Mouse (Mus musculus) heart, postnatal 25 days (tissue): Measurements from ENCODE around the gene Olfr190. TPM values are rescaled to one million over a fixed set of nuclear protein-coding genes. Genes with fewer than 3 reads are reported as not detected.
"Not testable (repeated sequence)": the region's sequence is repeated elsewhere in the genome, so short reads cannot be mapped to it uniquely, and the experiment has no call there.

Source experiments
- DNase-seq: peaks from one replicate; pipeline ENCODE4 v3.0.0; 2022; ENCODE audit warnings: low spot score
- intact Hi-C: fragments of 180-260 bp; cut with DNase I; formaldehyde crosslinking; loops from one replicate; pipeline ENCODE4 v1.15.1; 2025
- total RNA-seq, 2 experiments: library from RNA; stranded (reverse); gene quantifications; 2 replicates each; pipeline ENCODE4 v1.2.3; 2021

The Olfr190 gene
- total RNA-seq = not detected

GRCm38 (mm10) chr16:59077905-59078304 is at the start of gene Olfr190:
Gene Olfr190, minus strand, starts transcription at chr16:59078005.
- DNase-seq = no peak
- intact Hi-C loops = no loop called here

DNA sequence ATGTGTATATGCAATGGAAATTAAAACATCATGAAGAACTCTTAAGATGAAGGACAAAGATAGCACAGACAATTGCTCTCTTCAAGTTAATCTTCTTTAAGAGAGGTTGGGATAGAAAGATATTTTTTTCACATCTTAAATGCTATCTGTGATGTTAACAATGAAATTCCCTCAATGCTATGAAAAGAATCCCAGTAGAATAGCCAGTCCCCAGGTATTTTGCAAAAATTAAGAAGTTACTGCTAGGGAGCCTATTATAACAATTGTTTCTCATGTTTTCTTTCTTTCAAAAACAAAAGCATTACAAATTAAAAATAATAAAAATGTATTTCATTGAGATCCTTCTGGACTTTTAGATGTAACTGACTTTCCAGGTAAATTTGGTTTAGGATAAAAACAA is 43.2 kb upstream of the Olfr190 start, which contains the start of gene Olfr194:
Gene Olfr194, minus strand, starts transcription at position 101 of the 400 bp plus-strand sequence.
- no peak for DNase-seq
- intact Hi-C loops = no loop called here

DNA sequence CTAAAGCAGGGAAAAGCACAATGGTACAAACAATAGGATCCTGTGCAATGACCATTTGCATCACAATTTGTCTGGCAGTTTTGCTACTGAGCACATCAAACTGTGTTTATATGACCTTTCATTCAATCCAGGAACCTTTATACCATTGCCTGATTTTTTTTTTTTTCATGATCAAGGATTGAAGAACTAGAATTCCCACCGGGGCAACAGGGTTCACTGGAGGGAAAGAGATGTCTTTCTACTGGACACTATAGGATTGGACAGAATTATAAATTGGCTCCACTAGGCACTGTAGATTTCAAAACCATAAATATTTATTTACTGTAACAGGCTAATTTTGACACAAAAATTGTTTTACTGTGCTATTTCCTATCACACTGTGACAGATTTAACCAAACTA is 34.0 kb upstream of the Olfr190 start, which contains the start of gene Olfr193:
Gene Olfr193, minus strand, starts transcription at position 101 of the 400 bp plus-strand sequence.
- intact Hi-C loops = no loop called here

GRCm38 (mm10) chr16:59108522-59108921 is 30.7 kb upstream of the Olfr190 start:
- intact Hi-C loops, DNase-seq: not testable (repeated sequence)

More for the DNA sequence above, 34.0 kb upstream of the Olfr190 start, which contains the start of gene Olfr193:
- DNase-seq = no peak

DNA sequence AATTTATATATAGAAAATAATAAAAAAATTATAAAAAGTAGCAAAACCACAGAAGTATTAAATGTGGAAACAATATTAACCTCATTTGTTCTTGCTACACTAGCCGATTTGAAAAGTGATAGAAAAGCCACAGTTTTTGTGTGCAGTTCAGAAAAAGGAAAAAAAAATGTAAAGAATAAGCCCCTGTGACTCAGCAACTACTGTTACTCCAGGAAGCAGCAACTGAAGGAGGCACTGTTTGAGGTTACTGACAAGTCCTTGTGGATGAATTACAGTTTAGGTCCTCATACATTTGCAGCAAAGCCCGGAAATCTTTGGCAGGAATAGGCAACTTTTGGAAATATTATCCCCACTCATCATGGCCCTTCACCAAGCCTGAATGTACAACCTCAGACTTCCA is 27.5 kb upstream of the Olfr190 start:
- DNase-seq = no peak
- intact Hi-C loops = no loop called here

GRCm38 (mm10) chr16:59089722-59090121 is 11.9 kb upstream of the Olfr190 start, which contains the start of gene Olfr191:
Gene Olfr191, minus strand, starts transcription at chr16:59089822.
- DNase-seq, intact Hi-C loops: not testable (repeated sequence)

DNA sequence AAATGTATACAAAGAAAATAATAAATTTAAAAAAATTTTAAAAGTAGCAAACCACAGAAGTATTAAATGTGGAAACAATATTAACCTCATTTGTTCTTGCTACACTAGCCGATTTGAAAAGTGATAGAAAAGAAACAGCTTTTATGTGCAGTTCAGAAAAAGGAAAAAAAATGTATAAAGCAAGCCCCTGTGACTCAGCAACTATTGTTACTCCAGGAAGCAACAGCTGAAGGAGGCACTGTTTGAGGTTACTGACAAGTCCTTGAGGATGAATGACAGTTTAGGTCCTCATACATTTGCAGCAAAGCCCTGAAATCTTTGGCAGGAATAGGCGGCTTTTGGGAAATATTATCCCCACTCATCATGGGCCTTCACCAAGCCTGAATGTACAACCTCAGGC is 3.3 kb upstream of the Olfr190 start:
- DNase-seq, intact Hi-C loops: not testable (repeated sequence)

- intact Hi-C loops = no loop called here
- DNase-seq = no peak
These were observed 4.3 kb downstream of the Olfr190 start for GRCm38 (mm10) chr16:59073520-59073919.

DNA sequence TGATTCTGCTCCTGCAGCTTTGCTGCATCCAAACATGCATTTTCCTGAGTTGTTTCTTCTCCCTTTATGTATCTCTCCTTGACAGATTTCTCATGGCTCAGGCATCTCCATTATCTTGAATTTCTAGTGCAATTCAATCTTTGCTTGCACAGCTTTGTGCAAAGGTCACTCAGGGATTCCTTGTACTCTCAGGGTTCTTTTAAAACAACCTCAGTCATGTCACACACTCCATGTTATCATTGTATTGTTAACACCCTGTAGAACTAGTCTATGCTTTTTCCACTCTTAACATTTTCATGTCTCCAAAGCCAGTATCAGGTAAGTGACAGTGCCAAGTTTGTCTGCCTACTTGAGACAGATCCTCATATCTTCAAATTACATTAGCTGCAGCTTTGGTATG is 6.0 kb downstream of the Olfr190 start:
- no peak for DNase-seq
- intact Hi-C loops = no loop called here

GRCm38 (mm10) chr16:59062411-59062810 is 15.4 kb downstream of the Olfr190 start:
- DNase-seq, intact Hi-C loops: not testable (repeated sequence)

GRCm38 (mm10) chr16:59049286-59049685 is 28.5 kb downstream of the Olfr190 start:
- intact Hi-C loops, DNase-seq: not testable (repeated sequence)

- DNase-seq = no peak
- intact Hi-C loops = no loop called here
These were observed 28.9 kb downstream of the Olfr190 start for GRCm38 (mm10) chr16:59048860-59049259.

DNA sequence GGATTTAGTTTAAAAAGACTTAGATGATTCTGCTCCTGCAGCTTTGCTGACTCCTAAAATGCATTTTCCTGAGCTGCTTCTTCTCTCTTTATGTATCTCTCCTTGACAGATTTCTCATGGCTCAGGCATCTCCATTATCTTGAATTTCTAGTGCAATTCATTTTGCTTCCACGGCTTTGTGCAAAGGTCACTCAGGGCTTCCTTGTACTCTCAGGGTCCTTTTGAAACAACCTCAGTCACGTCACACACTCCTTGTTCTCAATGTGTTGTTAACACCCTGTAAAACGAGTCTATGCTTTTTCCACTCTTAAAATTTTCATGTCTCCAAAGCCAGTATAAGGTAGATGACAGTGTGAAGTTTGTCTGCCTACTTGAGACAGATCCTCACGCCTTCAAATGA is 30.2 kb downstream of the Olfr190 start:
- intact Hi-C loops = no loop called here
- no peak for DNase-seq

DNA sequence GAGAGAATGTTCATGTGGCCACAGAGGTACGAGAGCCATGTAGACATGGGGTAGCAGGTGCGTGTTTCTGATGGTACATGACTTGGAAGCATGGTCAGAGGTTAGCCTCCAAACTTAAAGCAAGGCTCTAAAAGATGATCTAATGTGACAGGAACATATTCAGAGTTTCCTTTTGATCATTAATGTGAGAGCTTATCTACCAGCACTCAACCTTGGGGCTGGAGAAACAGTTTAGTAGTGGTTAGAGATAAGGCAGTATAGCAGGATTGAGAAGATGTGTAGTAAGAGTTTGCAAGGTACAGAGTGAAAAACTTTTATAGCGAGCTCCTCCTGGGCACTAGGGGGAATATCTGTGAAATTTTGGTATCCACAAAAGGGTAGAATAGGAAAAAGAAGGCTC is 32.0 kb downstream of the Olfr190 start:
- DNase-seq = no peak
- intact Hi-C loops = no loop called here

- intact Hi-C loops = no loop called here
- no peak for DNase-seq
These were observed 38.1 kb downstream of the Olfr190 start, which contains the start of gene Olfr187 for GRCm38 (mm10) chr16:59039710-59040109. Gene Olfr187, minus strand, starts transcription at chr16:59039767.

DNA sequence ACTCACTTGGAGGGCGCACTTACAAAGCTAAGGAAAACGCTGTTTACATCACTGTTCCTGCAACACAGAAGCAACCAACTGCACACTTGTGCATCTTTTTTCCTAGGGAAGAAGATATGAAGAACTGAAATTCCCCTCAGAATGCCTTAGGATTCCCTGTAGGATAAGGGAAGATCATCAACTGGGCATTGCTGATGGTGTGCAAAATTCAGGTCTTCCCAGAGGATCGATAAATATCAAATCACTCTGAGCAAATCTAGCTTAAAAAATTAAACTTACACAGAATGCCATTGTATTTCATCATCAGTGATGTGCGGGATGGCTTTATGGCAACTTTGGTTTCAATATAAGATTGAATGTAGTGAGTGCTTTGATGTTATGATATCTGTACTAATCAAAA is 47.6 kb downstream of the Olfr190 start, which contains the start of gene Olfr186:
Gene Olfr186, minus strand, starts transcription at position 101 of the 400 bp plus-strand sequence.
- no peak for DNase-seq

More for the DNA sequence above, 47.6 kb downstream of the Olfr190 start, which contains the start of gene Olfr186:
- intact Hi-C loops = no loop called here

Other genes with a start within 250 kb of the Olfr190 start
- not detected for gene Olfr177, start 203.2 kb downstream of the Olfr190 start, total RNA-seq
- not detected for gene Olfr178, start 185.9 kb downstream of the Olfr190 start, total RNA-seq
- gene Olfr181, start 149.2 kb downstream of the Olfr190 start, total RNA-seq = not detected
- gene Olfr180, start 148.6 kb downstream of the Olfr190 start, total RNA-seq = not detected
- not detected for gene Olfr183, start 82.6 kb downstream of the Olfr190 start, total RNA-seq
- not detected for gene Olfr186, start 47.7 kb downstream of the Olfr190 start, total RNA-seq
- gene Olfr187, start 38.2 kb downstream of the Olfr190 start, total RNA-seq = not detected
- gene Olfr191, start 11.8 kb upstream of the Olfr190 start, total RNA-seq = not detected
- gene Olfr193, start 33.9 kb upstream of the Olfr190 start, total RNA-seq = not detected
- gene Olfr194, start 43.1 kb upstream of the Olfr190 start, total RNA-seq = not detected
- gene Olfr195, start 69.0 kb upstream of the Olfr190 start, total RNA-seq = not detected
- gene Olfr196, start 92.4 kb upstream of the Olfr190 start, total RNA-seq = not detected
- gene Olfr198, start 125.5 kb upstream of the Olfr190 start, total RNA-seq = not detected
- gene Olfr199, start 141.8 kb upstream of the Olfr190 start, total RNA-seq = not detected
- not detected for gene Olfr201, start 194.6 kb upstream of the Olfr190 start, total RNA-seq
- gene Olfr202, start 208.8 kb upstream of the Olfr190 start, total RNA-seq = not detected
- gene Olfr203, start 220.9 kb upstream of the Olfr190 start, total RNA-seq = not detected
- not detected for gene Olfr204, start 240.2 kb upstream of the Olfr190 start, total RNA-seq